Mouse (Mus musculus) B cell, adult 2 months (primary cell): ENCODE data around the gene Ndufs2.

ENCODE experiments used
- DNase-seq, 2 experiments: peaks; one replicate each; pipeline ENCODE4 v3.0.0; 2022

Ndufs2 gene

GRCm38 (mm10) chr1:171278436-171278835, 27.2 kb upstream of the Ndufs2 start:
- no peak for DNase-seq

GRCm38 (mm10) chr1:171277736-171278135, 26.5 kb upstream of the Ndufs2 start:
- no peak for DNase-seq

GRCm38 (mm10) chr1:171276110-171276748, 25.0 kb upstream of the Ndufs2 start:
- no peak for DNase-seq

- DNase-seq: no peak
These were observed 24.1 kb upstream of the Ndufs2 start for GRCm38 (mm10) chr1:171275144-171275734.

- no peak for DNase-seq
These were observed 23.0 kb upstream of the Ndufs2 start for GRCm38 (mm10) chr1:171274171-171274570.

- DNase-seq: no peak
These were observed 20.9 kb upstream of the Ndufs2 start for GRCm38 (mm10) chr1:171272086-171272485.

- DNase-seq: no peak
These were observed 20.4 kb upstream of the Ndufs2 start for GRCm38 (mm10) chr1:171271622-171272021.

GRCm38 (mm10) chr1:171271196-171271595, 20.0 kb upstream of the Ndufs2 start:
- DNase-seq: no peak

- DNase-seq: no peak
These were observed 19.3 kb upstream of the Ndufs2 start for GRCm38 (mm10) chr1:171270573-171270900.

GRCm38 (mm10) chr1:171269848-171270572, 18.8 kb upstream of the Ndufs2 start, which contains the start of gene B4galt3:
TSS of gene B4galt3 (plus strand) at chr1:171270328.
- peak; percentile 99 for DNase-seq

- DNase-seq: no peak
These were observed 17.2 kb upstream of the Ndufs2 start for GRCm38 (mm10) chr1:171268341-171268740.

- DNase-seq: no peak
These were observed 15.0 kb upstream of the Ndufs2 start for GRCm38 (mm10) chr1:171265971-171266744.

- no peak for DNase-seq
These were observed 12.7 kb upstream of the Ndufs2 start for GRCm38 (mm10) chr1:171263666-171264461.

GRCm38 (mm10) chr1:171263185-171263611, 12.0 kb upstream of the Ndufs2 start:
- DNase-seq: no peak

- no peak for DNase-seq
These were observed 11.5 kb upstream of the Ndufs2 start for GRCm38 (mm10) chr1:171262594-171263130.

- no peak for DNase-seq
These were observed 9.1 kb upstream of the Ndufs2 start for GRCm38 (mm10) chr1:171260316-171260715.

- DNase-seq: no peak
These were observed 7.7 kb upstream of the Ndufs2 start for GRCm38 (mm10) chr1:171258921-171259320.

GRCm38 (mm10) chr1:171257781-171258180, 6.6 kb upstream of the Ndufs2 start:
- no peak for DNase-seq

GRCm38 (mm10) chr1:171256937-171257548, 5.9 kb upstream of the Ndufs2 start:
- DNase-seq: peak; percentile 75 to 77

- no peak for DNase-seq
These were observed 5.1 kb upstream of the Ndufs2 start for GRCm38 (mm10) chr1:171256095-171256818.

- no peak for DNase-seq
These were observed 1.2 kb upstream of the Ndufs2 start for GRCm38 (mm10) chr1:171252415-171252814.
